Mouse (Mus musculus) stomach, embryonic 14.5 days (tissue): ENCODE results near the gene Znrf4. TPM values are rescaled to one million over a fixed set of nuclear protein-coding genes. Genes with fewer than 3 reads are reported as not detected.

Experiments
- ATAC-seq: fragments of 200-750 bp; cut with Nextera tagmentation; 2 replicates; pipeline ENCODE4 v1.8.0; 2017; ENCODE audit warnings: low read depth, moderate TSS enrichment; ENCODE audit not compliant: insufficient number of reproducible peaks, insufficient read depth, low FRiP score
- H3K27ac ChIP-seq: fragments of 300-500 bp; sonication (generic); 2 replicates; pipeline ENCODE4 v1.5.1; 2014; ENCODE audit warnings: mild to moderate bottlenecking, low read length, moderate library complexity, mixed read lengths
- H3K27me3 ChIP-seq: fragments of 300-500 bp; sonication (generic); 2 replicates; pipeline ENCODE4 v1.6.1; 2014; ENCODE audit warnings: low read length, control low read depth, mixed read lengths; ENCODE audit not compliant: control insufficient read depth, insufficient read depth
- H3K36me3 ChIP-seq: fragments of 300-500 bp; sonication (generic); 2 replicates; pipeline ENCODE4 v1.6.1; 2014; ENCODE audit warnings: mild to moderate bottlenecking, control low read depth, low read length, moderate library complexity, mixed read lengths; ENCODE audit not compliant: control insufficient read depth, insufficient read depth
- H3K4me1 ChIP-seq: fragments of 300-500 bp; sonication (generic); 2 replicates; pipeline ENCODE4 v1.6.1; 2014; ENCODE audit warnings: low read length, control low read depth, mixed read lengths; ENCODE audit not compliant: control insufficient read depth, insufficient read depth
- H3K4me2 ChIP-seq: fragments of 300-500 bp; sonication (generic); replicated peaks from 2 replicates; pipeline ENCODE4 v1.6.1; 2014; ENCODE audit warnings: low read depth, low read length, control low read depth
- H3K4me3 ChIP-seq: fragments of 300-500 bp; sonication (generic); 2 replicates; pipeline ENCODE4 v1.5.1; 2014; ENCODE audit warnings: low read depth, low read length, control low read depth
- H3K9ac ChIP-seq: fragments of 300-500 bp; sonication (generic); replicated peaks from 2 replicates; pipeline ENCODE4 v1.6.1; 2014; ENCODE audit warnings: low read depth, mild to moderate bottlenecking, control low read depth, low read length, moderate library complexity, mixed read lengths
- H3K9me3 ChIP-seq: fragments of 300-500 bp; sonication (generic); 2 replicates; pipeline ENCODE4 v1.6.1; 2016; ENCODE audit warnings: low read depth, low read length, control low read depth; ENCODE audit not compliant: control insufficient read depth
- WGBS: fragments of 180-500 bp; shearing (Covaris S2); extraction: QIAGEN DNeasy Blood & Tissue Kit; methylation state at CpG from one replicate; pipeline ENCODE4 v1.1.7; 2014; 5-methylcytosine and 5-hydroxymethylcytosine counted together
- polyA plus RNA-seq: library from polyadenylated mRNA; unstranded; fragments of >200 nt; fragmentation: Nextera tagmentation; extraction: Ambion mirVana; gene quantifications from 2 replicates; pipeline ENCODE4 v1.2.1, GENCODE M21; 2014

Gene Znrf4
- polyA plus RNA-seq, 1 experiment from 2014 or later = not detected

- H3K27ac ChIP-seq = no peak overlapping the region
- H3K9me3 ChIP-seq = no peaks in the 10 kb centered on the region
- peaks cover 69% of the 10 kb centered on the region for H3K4me1 ChIP-seq
- H3K27me3 ChIP-seq = peaks cover 7% of the 10 kb centered on the region; the same call in 1 of the 2 replicates
- no peak for ATAC-seq
- peak overlapping the region; percentile 99; the same call in 1 of the 2 replicates for H3K4me2 ChIP-seq
- WGBS = 13% methylated on average over 16 of the region's 16 CpGs
- H3K9ac ChIP-seq = no peak overlapping the region
- no peaks in the 10 kb centered on the region for H3K36me3 ChIP-seq
- no peak overlapping the region; the same call in 1 of the 2 replicates for H3K4me3 ChIP-seq
Observed at GRCm38 (mm10) chr17:56472121-56472520, 40.1 kb downstream of the Znrf4 start.

GRCm38 (mm10) chr17:56471136-56471535 is 41.1 kb downstream of the Znrf4 start:
- H3K9me3 ChIP-seq = no peaks in the 10 kb centered on the region
- no peaks in the 10 kb centered on the region for H3K36me3 ChIP-seq
- no peak overlapping the region for H3K4me3 ChIP-seq
- no peak overlapping the region for H3K4me2 ChIP-seq
- WGBS = 72% methylated on average over 5 of the region's 5 CpGs
- H3K9ac ChIP-seq = no peak overlapping the region
- H3K4me1 ChIP-seq = peaks cover 73% of the 10 kb centered on the region
- ATAC-seq = no peak
- H3K27me3 ChIP-seq = peaks cover 7% of the 10 kb centered on the region; the same call in 1 of the 2 replicates
- no peak overlapping the region for H3K27ac ChIP-seq

GRCm38 (mm10) chr17:56470571-56470970 is 41.7 kb downstream of the Znrf4 start:
- Histone ChIP-seq H3K9ac (no peak overlapping the region; the same call in 1 of the 2 replicates), H3K4me2 (peak overlapping the region; percentile 42), H3K4me1 (peaks cover 73% of the 10 kb centered on the region), H3K9me3 (no peaks in the 10 kb centered on the region), H3K4me3 (peak overlapping the region; percentile 25), H3K36me3 (no peaks in the 10 kb centered on the region), H3K27ac (no peak overlapping the region), H3K27me3 (peaks cover 7% of the 10 kb centered on the region; the same call in 1 of the 2 replicates)
- ATAC-seq = no peak
- WGBS = 16% methylated on average over 10 of the region's 10 CpGs

- Histone ChIP-seq H3K4me1 (peaks cover 70% of the 10 kb centered on the region), H3K27ac (peak overlapping the region; percentile 63; the same call in 1 of the 2 replicates), H3K9me3 (no peaks in the 10 kb centered on the region), H3K4me2 (peak overlapping the region; percentile 42), H3K4me3 (peak overlapping the region; percentile 25; the same call in 1 of the 2 replicates), H3K36me3 (no peaks in the 10 kb centered on the region), H3K9ac (no peak overlapping the region; the same call in 1 of the 2 replicates), H3K27me3 (peaks cover 7% of the 10 kb centered on the region; the same call in 1 of the 2 replicates)
- ATAC-seq = no peak
- WGBS = 2% methylated on average over 26 of the region's 26 CpGs
Observed at GRCm38 (mm10) chr17:56470001-56470436, 42.2 kb downstream of the Znrf4 start.

GRCm38 (mm10) chr17:56469275-56469674 is 43.0 kb downstream of the Znrf4 start:
- Histone ChIP-seq H3K4me1 (peaks cover 62% of the 10 kb centered on the region), H3K27me3 (0 out of 2 replicates have a peak, but pooled peaks cover 4% of the 10 kb centered on the region), H3K4me3 (0 out of 2 replicates have a peak overlapping the region, but pooled peaks have one; percentile 25), H3K27ac (peak overlapping the region; percentile 63; the same call in 1 of the 2 replicates), H3K9me3 (no peaks in the 10 kb centered on the region), H3K4me2 (peak overlapping the region; percentile 42; the same call in 1 of the 2 replicates), H3K36me3 (no peaks in the 10 kb centered on the region), H3K9ac (no peak overlapping the region)
- 0 out of 2 replicates have a peak, but pooled peaks have one; percentile 8 for ATAC-seq
- WGBS = 30% methylated on average over 8 of the region's 8 CpGs

- Histone ChIP-seq H3K9me3 (no peaks in the 10 kb centered on the region), H3K4me1 (peaks cover 59% of the 10 kb centered on the region), H3K36me3 (no peaks in the 10 kb centered on the region), H3K27ac (peak overlapping the region; percentile 33; the same call in 1 of the 2 replicates), H3K4me3 (no peak overlapping the region), H3K9ac (no peak overlapping the region), H3K27me3 (no peaks in the 10 kb centered on the region), H3K4me2 (0 out of 2 replicates have a peak overlapping the region, but pooled peaks have one; percentile 2)
- ATAC-seq = 0 out of 2 replicates have a peak, but pooled peaks have one; percentile 1
- 59% methylated on average over 7 of the region's 7 CpGs for WGBS
Observed at GRCm38 (mm10) chr17:56468870-56469269, 43.4 kb downstream of the Znrf4 start.

GRCm38 (mm10) chr17:56468380-56468779 is 43.9 kb downstream of the Znrf4 start:
- H3K27me3 ChIP-seq = no peaks in the 10 kb centered on the region
- 92% methylated on average over 9 of the region's 9 CpGs for WGBS
- H3K4me2 ChIP-seq = no peak overlapping the region
- H3K9ac ChIP-seq = no peak overlapping the region
- no peak overlapping the region for H3K4me3 ChIP-seq
- H3K4me1 ChIP-seq = peaks cover 59% of the 10 kb centered on the region
- no peak for ATAC-seq
- no peaks in the 10 kb centered on the region for H3K36me3 ChIP-seq
- peak overlapping the region; percentile 87 for H3K27ac ChIP-seq
- no peaks in the 10 kb centered on the region for H3K9me3 ChIP-seq

- ATAC-seq = no peak
- no peak overlapping the region for H3K9ac ChIP-seq
- no peak overlapping the region for H3K4me3 ChIP-seq
- H3K27me3 ChIP-seq = no peaks in the 10 kb centered on the region
- no peaks in the 10 kb centered on the region for H3K9me3 ChIP-seq
- peak overlapping the region; percentile 20; the same call in 1 of the 2 replicates for H3K4me2 ChIP-seq
- 25% methylated on average over 7 of the region's 7 CpGs for WGBS
- peaks cover 57% of the 10 kb centered on the region for H3K4me1 ChIP-seq
- H3K27ac ChIP-seq = peak overlapping the region; percentile 87
- H3K36me3 ChIP-seq = no peaks in the 10 kb centered on the region
Observed at GRCm38 (mm10) chr17:56467456-56467884, 44.8 kb downstream of the Znrf4 start.
